Mouse (Mus musculus) lung, embryonic 14.5 days (tissue): ENCODE results near the gene Hps6. TPM values are rescaled to one million over a fixed set of nuclear protein-coding genes. Genes with fewer than 3 reads are reported as not detected.

Source experiments
- ATAC-seq: fragments of 200-750 bp; cut with Nextera tagmentation; 2 replicates; pipeline ENCODE4 v1.8.0; 2017; ENCODE audit warnings: mild to moderate bottlenecking, moderate TSS enrichment, moderate library complexity; ENCODE audit not compliant: insufficient read depth
- DNase-seq: peaks from one replicate; pipeline ENCODE4 v3.0.0-alpha.2; 2015
- H3K27ac ChIP-seq: fragments of 300-500 bp; sonication (generic); 2 replicates; pipeline ENCODE4 v1.5.1; 2014; ENCODE audit warnings: low read depth, mild to moderate bottlenecking, moderate library complexity
- H3K27me3 ChIP-seq: fragments of 300-500 bp; sonication (generic); 2 replicates; pipeline ENCODE4 v1.6.1; 2014; ENCODE audit warnings: low read length, control low read depth; ENCODE audit not compliant: insufficient read depth
- H3K36me3 ChIP-seq: fragments of 300-500 bp; sonication (generic); 2 replicates; pipeline ENCODE4 v1.6.1; 2014; ENCODE audit warnings: control low read depth; ENCODE audit not compliant: insufficient read depth
- H3K4me1 ChIP-seq: fragments of 300-500 bp; sonication (generic); 2 replicates; pipeline ENCODE4 v1.6.1; 2014; ENCODE audit warnings: antibody characterized with exemption, control low read depth; ENCODE audit not compliant: insufficient read depth
- H3K4me2 ChIP-seq: fragments of 300-500 bp; sonication (generic); 2 replicates; pipeline ENCODE4 v1.6.1; 2014; ENCODE audit warnings: mild to moderate bottlenecking
- H3K4me3 ChIP-seq: fragments of 300-500 bp; sonication (generic); 2 replicates; pipeline ENCODE4 v1.5.1; 2014; ENCODE audit warnings: low read depth, low read length
- H3K9ac ChIP-seq: fragments of 300-500 bp; sonication (generic); 2 replicates; pipeline ENCODE4 v1.6.1; 2014
- H3K9me3 ChIP-seq: fragments of 300-500 bp; sonication (generic); 2 replicates; pipeline ENCODE4 v1.6.1; 2016; ENCODE audit warnings: low read depth, low read length, control low read depth
- CTCF ChIP-seq: IDR thresholded peaks from 2 replicates; pipeline ENCODE4 v1.5.1; 2016; ENCODE audit warnings: antibody characterized with exemption, low read depth
- WGBS: fragments of 180-500 bp; shearing (Covaris S2); extraction: QIAGEN DNeasy Blood & Tissue Kit; methylation state at CpG from one replicate; pipeline ENCODE4 v1.1.7; 2014; 5-methylcytosine and 5-hydroxymethylcytosine counted together
- polyA plus RNA-seq: library from polyadenylated mRNA; unstranded; fragments of >200 nt; fragmentation: Nextera tagmentation; extraction: Ambion mirVana; gene quantifications from 2 replicates; pipeline ENCODE4 v1.2.1, GENCODE M21; 2014

The Hps6 gene
- polyA plus RNA-seq, 1 experiment from 2014 or later, result 6.0 TPM

DNA sequence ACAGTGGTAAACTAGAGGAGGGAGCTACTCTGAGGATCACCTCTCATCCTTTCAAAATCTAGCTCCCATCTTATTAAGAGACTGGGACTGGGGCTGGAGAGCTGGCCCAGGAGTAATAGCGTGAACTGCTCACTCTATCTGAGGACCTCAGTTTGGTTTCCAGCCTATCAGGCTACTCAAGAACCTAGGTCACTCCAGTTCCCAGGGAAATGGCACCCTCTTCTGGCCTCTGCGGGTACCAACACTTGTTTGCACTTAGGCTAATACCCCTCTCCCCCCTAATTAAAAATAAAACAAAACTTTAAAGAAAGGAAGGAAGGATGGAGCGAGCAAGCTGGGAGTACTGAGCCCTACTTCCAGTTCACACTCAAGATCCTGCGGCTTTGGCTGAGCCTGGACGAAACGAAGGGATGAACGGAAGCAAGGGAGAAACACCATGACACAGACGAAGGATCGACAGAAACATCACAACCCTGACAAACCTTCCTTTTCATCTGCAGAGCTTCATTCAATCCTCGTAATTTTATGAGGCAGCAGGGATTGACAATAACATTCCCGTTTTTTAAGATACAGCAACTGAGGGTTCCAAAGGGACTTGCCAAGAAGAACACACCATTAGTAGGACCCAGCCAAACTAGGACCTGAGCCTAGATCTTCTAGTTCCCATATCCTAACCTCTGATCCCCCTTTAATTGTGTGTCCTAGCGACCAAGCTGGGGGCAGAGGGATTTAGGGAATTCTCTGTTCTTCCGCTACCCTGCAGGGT is 33.4 kb downstream of the Hps6 start:
- peak overlapping the region; percentile 89 for H3K4me2 ChIP-seq
- ATAC-seq, result no peak
- no peaks in the 10 kb centered on the region for H3K27me3 ChIP-seq
- no peaks in the 10 kb centered on the region for H3K9me3 ChIP-seq
- H3K9ac ChIP-seq, result peak overlapping the region; percentile 93
- peak; percentile 42; the same call in 1 of the 2 replicates for TF ChIP-seq CTCF
- peak overlapping the region; percentile 96 for H3K27ac ChIP-seq
- DNase-seq, result peak; percentile 52
- peak overlapping the region; percentile 85 for H3K4me3 ChIP-seq
- WGBS, result 59% methylated on average over 13 of the region's 13 CpGs
- H3K4me1 ChIP-seq, result peaks cover 23% of the 10 kb centered on the region
- peaks cover 53% of the 10 kb centered on the region for H3K36me3 ChIP-seq

DNA sequence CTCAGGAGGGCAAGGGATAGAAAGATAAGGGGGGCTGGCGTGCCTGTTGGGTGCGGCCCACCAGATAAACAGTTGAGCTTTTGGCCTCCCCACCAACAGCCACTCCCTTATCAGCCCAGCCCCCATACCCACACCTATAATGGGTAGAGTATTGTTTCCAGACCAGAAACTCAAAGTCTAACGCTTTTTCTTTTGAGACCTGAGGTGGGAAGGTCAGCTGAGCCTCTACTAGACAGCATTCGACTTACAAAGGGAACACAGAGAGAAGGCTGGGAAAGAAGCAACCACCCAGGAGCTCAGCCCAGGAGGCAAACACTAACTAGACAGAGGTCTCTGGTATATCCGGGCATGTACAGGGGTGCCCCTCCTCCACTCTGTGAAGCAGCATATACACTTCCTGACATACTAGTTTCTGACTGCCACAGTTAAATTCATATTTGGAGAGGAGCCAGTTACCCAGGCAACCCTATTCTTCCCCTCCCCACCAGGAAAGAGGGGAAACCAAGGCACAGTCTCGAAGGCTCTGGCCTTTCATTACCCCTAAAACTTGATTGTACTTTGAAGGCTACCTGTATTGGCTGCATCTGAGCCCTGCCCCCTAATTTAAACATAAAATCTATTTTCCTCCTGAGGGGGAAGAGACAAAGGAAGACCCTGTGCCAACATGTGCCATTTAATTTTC is 34.1 kb downstream of the Hps6 start:
- ATAC-seq, result no peak
- H3K4me1 ChIP-seq, result peaks cover 29% of the 10 kb centered on the region

DNA sequence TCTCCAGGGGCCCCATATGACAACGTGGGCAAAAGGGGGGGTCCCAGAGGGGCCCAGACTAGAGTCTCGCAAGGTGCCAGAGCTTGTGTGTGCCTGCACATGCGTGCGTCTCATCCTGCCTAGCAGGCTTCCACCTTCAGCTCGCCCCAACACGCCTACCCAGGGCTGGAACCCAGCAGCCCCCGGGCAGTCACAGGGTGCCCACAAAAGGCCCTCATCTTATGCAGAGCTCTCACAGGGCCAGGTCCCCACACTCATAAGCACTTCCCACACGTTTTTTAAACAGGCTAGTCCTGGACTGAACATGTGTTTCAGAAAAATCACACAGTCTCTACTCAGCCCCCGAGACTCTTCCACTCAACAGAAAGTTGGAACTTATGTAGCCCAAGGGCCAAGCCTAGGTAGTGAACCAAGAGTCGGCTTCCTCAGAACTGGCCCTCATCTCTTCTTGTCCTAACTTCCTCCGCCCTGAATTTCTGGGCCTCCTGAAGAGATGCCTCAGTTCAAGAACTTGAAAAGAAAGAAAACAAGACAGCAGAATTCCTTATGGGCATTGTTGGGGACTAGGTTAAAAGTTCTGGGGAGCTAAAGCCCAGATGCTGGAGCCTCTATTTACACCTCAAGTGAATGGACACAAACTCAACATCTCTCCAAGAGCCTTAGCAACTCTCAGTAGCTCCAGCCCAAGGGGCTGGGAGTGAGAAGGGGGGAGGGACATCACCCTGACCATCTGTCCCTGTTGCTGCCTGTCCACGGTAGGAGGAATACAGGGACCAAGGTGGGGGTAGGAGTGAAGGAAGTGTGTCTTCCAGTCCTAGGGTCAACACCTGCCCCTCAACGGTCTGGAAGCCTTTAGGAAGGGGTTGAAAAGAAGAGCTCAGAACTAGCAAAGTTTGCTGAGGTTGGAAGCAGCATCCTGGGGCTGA is 34.9 kb downstream of the Hps6 start:
- WGBS, result 3% methylated on average over 13 of the region's 13 CpGs
- Histone ChIP-seq H3K4me1 (peaks cover 36% of the 10 kb centered on the region), H3K9ac (peak overlapping the region; percentile 93), H3K36me3 (peaks cover 37% of the 10 kb centered on the region), H3K4me3 (peak overlapping the region; percentile 85), H3K27me3 (no peaks in the 10 kb centered on the region), H3K27ac (peak overlapping the region; percentile 96), H3K4me2 (peak overlapping the region; percentile 89), H3K9me3 (no peaks in the 10 kb centered on the region)
- ATAC-seq, result no peak
- no peak for TF ChIP-seq CTCF
- no peak for DNase-seq

More for the DNA sequence above, 34.1 kb downstream of the Hps6 start:
- peak overlapping the region; percentile 85 for H3K4me3 ChIP-seq
- DNase-seq, result peak; percentile 82
- no peaks in the 10 kb centered on the region for H3K9me3 ChIP-seq
- H3K36me3 ChIP-seq, result peaks cover 46% of the 10 kb centered on the region
- H3K27me3 ChIP-seq, result no peaks in the 10 kb centered on the region
- 9% methylated on average over 6 of the region's 6 CpGs for WGBS
- peak overlapping the region; percentile 96 for H3K27ac ChIP-seq
- TF ChIP-seq CTCF, result no peak
- H3K4me2 ChIP-seq, result peak overlapping the region; percentile 89
- H3K9ac ChIP-seq, result peak overlapping the region; percentile 93

DNA sequence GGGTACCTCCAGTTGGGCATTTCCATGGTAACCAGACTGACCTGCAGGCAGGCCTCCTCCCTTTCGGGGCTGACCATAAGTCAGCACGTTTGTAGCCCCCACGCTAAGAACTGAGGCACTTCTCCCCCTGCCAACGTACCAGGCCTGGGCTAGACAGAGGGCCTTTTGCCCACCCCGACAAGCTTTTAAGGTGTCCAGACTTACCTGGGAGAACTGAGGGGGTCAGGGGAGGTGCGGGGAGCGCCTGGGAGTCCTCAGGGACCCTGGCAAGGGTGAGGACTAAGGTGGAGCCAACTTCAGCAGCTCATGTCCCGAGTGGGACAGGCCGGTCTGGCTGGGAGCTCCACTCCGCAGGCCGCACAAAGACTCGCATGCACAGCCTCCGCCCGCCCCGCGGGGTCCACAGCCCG is 35.5 kb downstream of the Hps6 start:
- Histone ChIP-seq H3K4me2 (peak overlapping the region; percentile 89), H3K27ac (peak overlapping the region; percentile 96), H3K4me3 (peak overlapping the region; percentile 85), H3K9me3 (no peaks in the 10 kb centered on the region), H3K27me3 (no peaks in the 10 kb centered on the region), H3K9ac (peak overlapping the region; percentile 93), H3K4me1 (peaks cover 40% of the 10 kb centered on the region), H3K36me3 (peaks cover 31% of the 10 kb centered on the region)
- WGBS, result under 1% methylated on average over 9 of the region's 17 CpGs
- TF ChIP-seq CTCF, result no peak
- DNase-seq (no peak), ATAC-seq (peak; percentile 28; the same call in 1 of the 2 replicates)

DNA sequence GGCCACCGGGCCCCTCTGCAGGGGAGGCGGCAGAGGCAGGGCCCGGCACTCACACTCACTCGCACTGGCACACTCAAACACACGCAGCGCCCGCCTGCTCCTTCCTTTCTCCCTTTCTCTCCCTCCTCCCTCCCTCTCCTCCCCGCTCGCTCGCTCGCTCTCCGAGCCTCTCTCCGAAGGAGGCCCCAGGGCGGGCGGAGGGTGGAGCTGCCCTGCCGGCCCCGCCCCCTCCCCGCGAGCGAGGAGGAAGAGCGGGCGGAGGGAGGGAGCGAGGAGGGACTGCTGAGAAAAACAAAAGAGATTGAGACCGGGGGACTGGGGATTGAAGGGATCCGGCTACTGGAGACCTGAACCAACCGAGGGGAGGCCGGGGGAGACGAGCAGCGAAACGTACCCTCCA is 36.2 kb downstream of the Hps6 start:
- DNase-seq, result peak; percentile 95
- H3K9me3 ChIP-seq, result no peaks in the 10 kb centered on the region
- no peak for TF ChIP-seq CTCF
- H3K27ac ChIP-seq, result peak overlapping the region; percentile 96
- H3K4me3 ChIP-seq, result peak overlapping the region; percentile 85
- H3K4me1 ChIP-seq, result peaks cover 40% of the 10 kb centered on the region
- WGBS, result 1% methylated on average over 29 of the region's 30 CpGs
- peak overlapping the region; percentile 93 for H3K9ac ChIP-seq
- H3K36me3 ChIP-seq, result peaks cover 25% of the 10 kb centered on the region
- peak overlapping the region; percentile 89 for H3K4me2 ChIP-seq
- ATAC-seq, result peak; percentile 71
- H3K27me3 ChIP-seq, result no peaks in the 10 kb centered on the region

DNA sequence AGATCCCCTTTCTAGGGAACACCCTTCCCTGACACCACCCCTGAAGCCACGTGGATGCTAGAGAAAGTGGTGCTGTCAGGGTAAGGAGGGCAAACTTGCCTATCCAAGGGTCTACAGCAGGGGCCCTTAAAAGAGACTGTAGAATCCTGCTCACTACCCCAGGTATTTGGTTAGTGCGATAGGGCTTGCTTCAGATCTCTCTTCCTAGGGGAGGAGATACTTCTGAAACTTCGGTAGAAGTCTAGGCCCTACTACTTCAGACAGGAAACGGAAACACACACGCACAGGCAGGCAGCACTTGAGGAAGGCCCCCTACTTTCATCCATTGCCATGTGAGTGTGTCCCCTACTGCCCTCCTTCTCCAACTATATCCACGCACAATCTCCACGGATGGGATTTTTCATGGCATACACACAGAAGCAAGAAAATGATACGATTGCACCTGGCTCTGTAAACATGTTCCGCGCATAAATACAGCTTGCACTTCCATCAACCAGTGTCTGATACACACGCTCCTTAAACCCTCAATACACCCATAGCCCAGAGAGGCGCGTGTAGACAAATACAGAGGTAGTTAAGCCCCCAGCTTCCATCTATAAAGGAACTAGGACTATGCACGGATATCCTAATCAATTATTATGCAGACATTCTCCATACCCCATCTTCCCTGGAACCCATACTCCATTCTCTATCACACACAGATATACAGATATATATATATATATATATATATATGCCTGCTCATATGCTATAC is 37.0 kb downstream of the Hps6 start:
- H3K4me3 ChIP-seq, result peak overlapping the region; percentile 85
- H3K4me1 ChIP-seq, result peaks cover 40% of the 10 kb centered on the region
- no peak for TF ChIP-seq CTCF
- H3K27me3 ChIP-seq, result no peaks in the 10 kb centered on the region
- peak overlapping the region; percentile 93 for H3K9ac ChIP-seq
- 35% methylated on average over 14 of the region's 14 CpGs for WGBS
- H3K4me2 ChIP-seq, result peak overlapping the region; percentile 89
- no peaks in the 10 kb centered on the region for H3K9me3 ChIP-seq
- peaks cover 16% of the 10 kb centered on the region for H3K36me3 ChIP-seq
- DNase-seq (peak; percentile 26), ATAC-seq (no peak)
- H3K27ac ChIP-seq, result peak overlapping the region; percentile 96
